Mouse (Mus musculus): ENCODE data around the gene Trim2. TPM values are rescaled to one million over a fixed set of nuclear protein-coding genes. Genes with fewer than 3 reads are reported as not detected.

Trim2 gene
- polyA plus RNA-seq, 1 experiment, result 10.2 TPM

- 93% methylated on average over 4 of the region's 4 CpGs for WGBS
- H3K4me1 ChIP-seq (ENCODE audit: control insufficient read depth, insufficient read depth, low read length), result no peaks in the 10 kb centered on the region
- TF ChIP-seq POLR2A (IDR thresholded peaks at IDR 0.05; ENCODE audit: borderline replicate concordance, control insufficient read depth, low read depth, low read length), result no peak
- no peak for TF ChIP-seq CTCF (IDR thresholded peaks at IDR 0.05; ENCODE audit: control insufficient read depth, insufficient read depth, low read length)
- H3K4me3 ChIP-seq (replicated peaks; ENCODE audit: control insufficient read depth, low read depth, low read length), result no peak overlapping the region
- H3K27ac ChIP-seq (ENCODE audit: control insufficient read depth, insufficient read depth, low read depth, low read length, poor library complexity), result no peak overlapping the region
These were observed 65.6 kb downstream of the Trim2 start for GRCm38 (mm10) chr3:84241098-84241497.

DNA sequence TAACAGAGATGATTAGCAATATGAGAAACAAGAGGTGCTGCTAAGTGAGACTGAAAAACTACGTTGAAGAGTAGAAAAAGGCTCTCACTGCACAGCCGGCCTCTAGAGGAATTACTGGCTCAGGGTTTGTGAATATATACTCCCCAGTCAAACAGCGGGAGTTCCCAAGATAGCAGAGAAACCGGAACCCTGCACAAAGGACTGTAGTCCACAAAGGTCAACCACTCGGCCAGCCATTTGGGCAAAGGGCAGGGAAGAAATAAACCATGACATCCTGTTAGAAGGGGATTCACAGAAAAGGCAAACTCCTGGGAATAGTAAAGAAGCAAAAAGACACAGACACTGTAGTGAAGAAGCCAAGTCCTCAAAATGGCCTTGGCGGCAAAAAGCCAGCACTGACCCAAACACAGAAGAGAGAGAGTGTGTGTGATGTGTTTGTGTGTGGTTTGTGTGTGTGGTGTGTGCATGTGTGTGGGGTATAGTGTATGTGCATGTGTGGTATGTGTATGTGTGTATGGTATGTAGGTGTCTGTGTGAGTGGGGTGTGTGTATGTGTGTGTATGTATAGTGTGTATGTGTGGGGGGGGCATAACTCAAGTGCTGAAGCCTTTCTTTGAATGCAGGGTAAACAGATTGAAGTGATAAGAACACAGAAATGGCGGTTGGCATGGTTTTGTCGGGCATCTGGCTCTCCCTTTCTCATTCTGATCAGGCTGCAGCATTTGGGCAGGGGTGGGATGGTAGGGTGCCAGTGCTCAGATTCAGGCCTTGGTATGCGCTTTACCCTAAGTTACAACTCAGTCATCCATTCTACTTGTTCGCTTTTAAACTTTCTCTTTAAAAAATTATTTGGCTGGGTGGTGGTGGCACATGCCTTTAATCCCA is 71.0 kb downstream of the Trim2 start:
- TF ChIP-seq CTCF (IDR thresholded peaks at IDR 0.05; ENCODE audit: control insufficient read depth, insufficient read depth, low read length) (no peak), POLR2A (IDR thresholded peaks at IDR 0.05; ENCODE audit: borderline replicate concordance, control insufficient read depth, low read depth, low read length) (no peak)
- 80% methylated on average over 10 of the region's 10 CpGs for WGBS
- H3K27ac ChIP-seq (ENCODE audit: control insufficient read depth, insufficient read depth, low read depth, low read length, poor library complexity), result no peak overlapping the region
- H3K4me1 ChIP-seq (ENCODE audit: control insufficient read depth, insufficient read depth, low read length), result no peaks in the 10 kb centered on the region; the same call in 1 of the 2 replicates
- H3K4me3 ChIP-seq (replicated peaks; ENCODE audit: control insufficient read depth, low read depth, low read length), result no peak overlapping the region

DNA sequence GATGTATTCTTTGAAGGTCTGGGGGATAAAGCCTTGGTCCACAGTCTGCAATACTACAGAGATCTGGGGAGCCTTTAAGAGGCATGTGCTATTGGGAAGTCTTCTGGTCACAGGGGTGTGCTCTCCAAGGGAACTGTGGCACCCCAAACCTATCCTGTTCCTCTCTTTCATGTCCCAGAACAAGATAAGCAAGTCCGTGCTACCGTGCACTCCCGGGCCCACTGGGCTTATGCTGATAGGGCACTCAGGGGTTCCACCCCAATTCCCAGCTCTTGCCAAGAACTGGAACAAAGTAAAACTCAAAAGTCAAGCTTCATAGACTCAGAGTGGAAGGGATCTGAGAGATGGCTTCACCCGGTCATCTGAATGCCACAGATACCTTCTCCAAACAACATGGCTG is 72.1 kb downstream of the Trim2 start:
- 72% methylated on average over 4 of the region's 4 CpGs for WGBS
- H3K4me1 ChIP-seq (ENCODE audit: control insufficient read depth, insufficient read depth, low read length), result no peaks in the 10 kb centered on the region; the same call in 1 of the 2 replicates
- no peak overlapping the region for H3K4me3 ChIP-seq (replicated peaks; ENCODE audit: control insufficient read depth, low read depth, low read length)
- no peak overlapping the region for H3K27ac ChIP-seq (ENCODE audit: control insufficient read depth, insufficient read depth, low read depth, low read length, poor library complexity)
- TF ChIP-seq CTCF (IDR thresholded peaks at IDR 0.05; ENCODE audit: control insufficient read depth, insufficient read depth, low read length), result no peak
- TF ChIP-seq POLR2A (IDR thresholded peaks at IDR 0.05; ENCODE audit: borderline replicate concordance, control insufficient read depth, low read depth, low read length), result no peak

GRCm38 (mm10) chr3:84233663-84234415 is 72.8 kb downstream of the Trim2 start:
- WGBS, result 79% methylated on average over 5 of the region's 5 CpGs
- TF ChIP-seq POLR2A (IDR thresholded peaks at IDR 0.05; ENCODE audit: borderline replicate concordance, control insufficient read depth, low read depth, low read length) (no peak), CTCF (IDR thresholded peaks at IDR 0.05; ENCODE audit: control insufficient read depth, insufficient read depth, low read length) (no peak)
- H3K4me3 ChIP-seq (replicated peaks; ENCODE audit: control insufficient read depth, low read depth, low read length), result no peak overlapping the region
- no peaks in the 10 kb centered on the region; the same call in 1 of the 2 replicates for H3K4me1 ChIP-seq (ENCODE audit: control insufficient read depth, insufficient read depth, low read length)
- H3K27ac ChIP-seq (ENCODE audit: control insufficient read depth, insufficient read depth, low read depth, low read length, poor library complexity), result no peak overlapping the region

GRCm38 (mm10) chr3:84232312-84232711 is 74.4 kb downstream of the Trim2 start:
- no peak overlapping the region for H3K4me3 ChIP-seq (replicated peaks; ENCODE audit: control insufficient read depth, low read depth, low read length)
- H3K27ac ChIP-seq (ENCODE audit: control insufficient read depth, insufficient read depth, low read depth, low read length, poor library complexity), result no peak overlapping the region
- TF ChIP-seq POLR2A (IDR thresholded peaks at IDR 0.05; ENCODE audit: borderline replicate concordance, control insufficient read depth, low read depth, low read length) (no peak), CTCF (IDR thresholded peaks at IDR 0.05; ENCODE audit: control insufficient read depth, insufficient read depth, low read length) (no peak)
- H3K4me1 ChIP-seq (ENCODE audit: control insufficient read depth, insufficient read depth, low read length), result no peaks in the 10 kb centered on the region; the same call in 1 of the 2 replicates
- WGBS, result 67% methylated on average over 6 of the region's 6 CpGs

- 5% methylated on average over 3 of the region's 3 CpGs for WGBS
- Histone ChIP-seq H3K4me3 (replicated peaks; ENCODE audit: control insufficient read depth, low read depth, low read length) (no peak overlapping the region), H3K4me1 (ENCODE audit: control insufficient read depth, insufficient read depth, low read length) (no peaks in the 10 kb centered on the region; the same call in 1 of the 2 replicates), H3K27ac (ENCODE audit: control insufficient read depth, insufficient read depth, low read depth, low read length, poor library complexity) (no peak overlapping the region)
- TF ChIP-seq POLR2A (IDR thresholded peaks at IDR 0.05; ENCODE audit: borderline replicate concordance, control insufficient read depth, low read depth, low read length) (no peak), CTCF (IDR thresholded peaks at IDR 0.05; ENCODE audit: control insufficient read depth, insufficient read depth, low read length) (no peak)
These were observed 75.7 kb downstream of the Trim2 start for GRCm38 (mm10) chr3:84230988-84231387.

DNA sequence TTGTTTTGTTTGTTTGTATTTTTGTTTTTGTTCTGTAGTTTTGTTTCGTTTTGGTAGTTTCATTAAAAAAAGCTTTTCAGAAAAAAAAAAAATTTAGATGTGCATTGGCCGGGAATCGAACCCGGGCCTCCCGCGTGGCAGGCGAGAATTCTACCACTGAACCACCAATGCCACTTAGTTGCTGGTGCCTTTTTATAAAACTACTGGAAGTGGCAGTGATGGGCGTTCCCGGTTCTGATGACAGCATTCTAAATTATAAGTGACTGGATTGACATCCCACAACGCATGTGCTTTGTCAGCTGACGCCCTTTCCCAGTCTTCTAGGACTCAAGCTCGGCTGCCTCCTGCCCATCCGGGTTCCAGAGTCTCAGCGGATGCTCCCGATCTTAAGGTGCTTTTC is 77.8 kb downstream of the Trim2 start:
- no peak for TF ChIP-seq POLR2A (IDR thresholded peaks at IDR 0.05; ENCODE audit: borderline replicate concordance, control insufficient read depth, low read depth, low read length)
- no peak for TF ChIP-seq CTCF (IDR thresholded peaks at IDR 0.05; ENCODE audit: control insufficient read depth, insufficient read depth, low read length)
- Histone ChIP-seq H3K4me3 (replicated peaks; ENCODE audit: control insufficient read depth, low read depth, low read length) (no peak overlapping the region), H3K27ac (ENCODE audit: control insufficient read depth, insufficient read depth, low read depth, low read length, poor library complexity) (no peak overlapping the region), H3K4me1 (ENCODE audit: control insufficient read depth, insufficient read depth, low read length) (no peaks in the 10 kb centered on the region; the same call in 1 of the 2 replicates)
- WGBS, result 24% methylated on average over 15 of the region's 15 CpGs

Data from bone marrow, adult 2 months (tissue).